Mouse (Mus musculus) lung, postnatal 25 days (tissue): ENCODE results near the gene Itga6.
A peak's percentile ranks its signal among the peaks of the same experiment; 100 is the strongest.
"Not testable (repeated sequence)": the region's sequence is repeated elsewhere in the genome, so short reads cannot be mapped to it uniquely, and the experiment has no call there.

ENCODE experiments used
- DNase-seq: peaks from one replicate; pipeline ENCODE4 v3.0.0; 2022; ENCODE audit warnings: low spot score

The Itga6 gene

GRCm38 (mm10) chr2:71895596-71896286, 150.3 kb downstream of the Itga6 start:
- no peak for DNase-seq

- DNase-seq, result no peak
Observed at GRCm38 (mm10) chr2:71897420-71897819, 152.0 kb downstream of the Itga6 start.

GRCm38 (mm10) chr2:71898335-71898856, 153.0 kb downstream of the Itga6 start:
- DNase-seq, result peak; percentile 35

GRCm38 (mm10) chr2:71899886-71900285, 154.5 kb downstream of the Itga6 start:
- DNase-seq, result no peak

- DNase-seq, result no peak
Observed at GRCm38 (mm10) chr2:71905154-71905553, 159.7 kb downstream of the Itga6 start.

- not testable (repeated sequence) for DNase-seq
Observed at GRCm38 (mm10) chr2:71906356-71906755, 160.9 kb downstream of the Itga6 start.
